Mouse (Mus musculus): ENCODE measurements around the gene Efhc2.

GRCm38 (mm10) chrX:17365114-17365513 lies 45.9 kb upstream of the Efhc2 start:
- TF ChIP-seq CTCF (IDR thresholded peaks at IDR 0.05) (no peak), EP300 (IDR thresholded peaks at IDR 0.05) (no peak)

All from lung, postnatal 0 days (tissue).